Mouse (Mus musculus) kidney, embryonic 14.5 days (tissue): ENCODE data around the gene 1700029F12Rik. TPM values are rescaled to one million over a fixed set of nuclear protein-coding genes. Genes with fewer than 3 reads are reported as not detected.
"Not testable (repeated sequence)": the region's sequence is repeated elsewhere in the genome, so short reads cannot be mapped to it uniquely, and the experiment has no call there.

Experiments
- ATAC-seq: fragments of 200-750 bp; cut with Nextera tagmentation; 2 replicates; pipeline ENCODE4 v1.8.0; 2017; ENCODE audit warnings: moderate number of reproducible peaks, mild to moderate bottlenecking, moderate TSS enrichment, moderate library complexity; ENCODE audit not compliant: low FRiP score, low TSS enrichment
- H3K27ac ChIP-seq: fragments of 300-500 bp; sonication (generic); 2 replicates; pipeline ENCODE4 v1.5.1; 2014; ENCODE audit warnings: low read depth, mild to moderate bottlenecking, low read length, moderate library complexity, mixed read lengths
- H3K27me3 ChIP-seq: fragments of 300-500 bp; sonication (generic); 2 replicates; pipeline ENCODE4 v1.6.1; 2014; ENCODE audit warnings: mild to moderate bottlenecking, low read length; ENCODE audit not compliant: control insufficient read depth, insufficient read depth
- H3K36me3 ChIP-seq: fragments of 300-500 bp; sonication (generic); 2 replicates; pipeline ENCODE4 v1.6.1; 2014; ENCODE audit warnings: low read length, mixed read lengths; ENCODE audit not compliant: control insufficient read depth, insufficient read depth
- H3K4me1 ChIP-seq: fragments of 300-500 bp; sonication (generic); 2 replicates; pipeline ENCODE4 v1.6.1; 2014; ENCODE audit warnings: low read length, mixed read lengths; ENCODE audit not compliant: control insufficient read depth, insufficient read depth
- H3K4me2 ChIP-seq: fragments of 300-500 bp; sonication (generic); replicated peaks from 2 replicates; pipeline ENCODE4 v1.6.1; 2014; ENCODE audit warnings: low read depth, mild to moderate bottlenecking, low read length
- H3K4me3 ChIP-seq: fragments of 300-500 bp; sonication (generic); 2 replicates; pipeline ENCODE4 v1.5.1; 2014; ENCODE audit warnings: mild to moderate bottlenecking, low read length
- H3K9ac ChIP-seq: fragments of 300-500 bp; sonication (generic); 2 replicates; pipeline ENCODE4 v1.6.1; 2014; ENCODE audit warnings: low read depth, mild to moderate bottlenecking, low read length, moderate library complexity
- H3K9me3 ChIP-seq: fragments of 300-500 bp; sonication (generic); 2 replicates; pipeline ENCODE4 v1.6.1; 2016; ENCODE audit warnings: low read length; ENCODE audit not compliant: control insufficient read depth
- WGBS: fragments of 180-500 bp; shearing (Covaris S2); extraction: QIAGEN DNeasy Blood & Tissue Kit; methylation state at CpG from one replicate; pipeline ENCODE4 v1.1.7; 2014; 5-methylcytosine and 5-hydroxymethylcytosine counted together
- polyA plus RNA-seq: library from polyadenylated mRNA; unstranded; fragments of >200 nt; fragmentation: Nextera tagmentation; extraction: Ambion mirVana; gene quantifications from 2 replicates; pipeline ENCODE4 v1.2.1, GENCODE M21; 2014

1700029F12Rik gene
- polyA plus RNA-seq, 1 experiment from 2014 or later, result not detected

- peaks cover 5% of the 10 kb centered on the region; the same call in 1 of the 2 replicates for H3K4me1 ChIP-seq
- no peaks in the 10 kb centered on the region for H3K9me3 ChIP-seq
- ATAC-seq, result no peak
- H3K4me2 ChIP-seq, result no peak overlapping the region
- H3K27me3 ChIP-seq, result peaks cover 13% of the 10 kb centered on the region
- no peaks in the 10 kb centered on the region for H3K36me3 ChIP-seq
- H3K4me3 ChIP-seq, result no peak overlapping the region
- no peak overlapping the region for H3K27ac ChIP-seq
- no peak overlapping the region for H3K9ac ChIP-seq
- 18% methylated on average over 6 of the region's 6 CpGs for WGBS
Observed at GRCm38 (mm10) chr13:97067691-97068090, 33.5 kb upstream of the 1700029F12Rik start.

GRCm38 (mm10) chr13:97066649-97067550 is 32.7 kb upstream of the 1700029F12Rik start, which contains the start of gene Fam169a:
Gene Fam169a (plus strand): TSS chr13:97067286.
- Histone ChIP-seq H3K27me3 (peaks cover 13% of the 10 kb centered on the region), H3K9ac (no peak within 1 kb of the TSS), H3K4me3 (no peak within 1 kb of the TSS), H3K27ac (no peak within 1 kb of the TSS), H3K36me3 (no peaks in the 10 kb centered on the region), H3K9me3 (no peaks in the 10 kb centered on the region), H3K4me2 (no peak within 1 kb of the TSS), H3K4me1 (peaks cover 5% of the 10 kb centered on the region; the same call in 1 of the 2 replicates)
- WGBS, result 62% methylated on average over 15 of the region's 15 CpGs
- ATAC-seq, result no peak

- 50% methylated on average over 18 of the region's 18 CpGs for WGBS
- H3K4me1 ChIP-seq, H3K36me3 ChIP-seq, ATAC-seq, H3K9me3 ChIP-seq, H3K9ac ChIP-seq, H3K4me3 ChIP-seq, H3K27me3 ChIP-seq, H3K27ac ChIP-seq, H3K4me2 ChIP-seq: not testable (repeated sequence)
Observed at GRCm38 (mm10) chr13:97064844-97065621, 30.9 kb upstream of the 1700029F12Rik start.

- Histone ChIP-seq H3K4me3 (no peak overlapping the region), H3K4me1 (peaks cover 5% of the 10 kb centered on the region; the same call in 1 of the 2 replicates), H3K9ac (no peak overlapping the region), H3K9me3 (no peaks in the 10 kb centered on the region), H3K27ac (no peak overlapping the region), H3K4me2 (no peak overlapping the region), H3K36me3 (no peaks in the 10 kb centered on the region), H3K27me3 (peaks cover 9% of the 10 kb centered on the region)
- ATAC-seq, result 0 out of 2 replicates have a peak, but pooled peaks have one; percentile 12
- WGBS, result 32% methylated on average over 3 of the region's 3 CpGs
Observed at GRCm38 (mm10) chr13:97064413-97064812, 30.3 kb upstream of the 1700029F12Rik start.

- ATAC-seq, result no peak
- H3K9me3 ChIP-seq, result no peaks in the 10 kb centered on the region
- H3K4me2 ChIP-seq, result no peak overlapping the region
- WGBS, result 74% methylated on average over 2 of the region's 2 CpGs
- H3K4me3 ChIP-seq, result no peak overlapping the region
- H3K4me1 ChIP-seq, result peaks cover 5% of the 10 kb centered on the region; the same call in 1 of the 2 replicates
- peaks cover 9% of the 10 kb centered on the region for H3K27me3 ChIP-seq
- no peaks in the 10 kb centered on the region for H3K36me3 ChIP-seq
- H3K27ac ChIP-seq, result no peak overlapping the region
- H3K9ac ChIP-seq, result no peak overlapping the region
Observed at GRCm38 (mm10) chr13:97063431-97063830, 29.3 kb upstream of the 1700029F12Rik start.

- no peak overlapping the region for H3K9ac ChIP-seq
- no peak overlapping the region for H3K27ac ChIP-seq
- no peak for ATAC-seq
- H3K9me3 ChIP-seq, result no peaks in the 10 kb centered on the region
- no peak overlapping the region for H3K4me3 ChIP-seq
- H3K36me3 ChIP-seq, result no peaks in the 10 kb centered on the region
- no peaks in the 10 kb centered on the region for H3K27me3 ChIP-seq
- no peak overlapping the region for H3K4me2 ChIP-seq
- WGBS, result 95% methylated on average over 3 of the region's 3 CpGs
- peaks cover 5% of the 10 kb centered on the region; the same call in 1 of the 2 replicates for H3K4me1 ChIP-seq
Observed at GRCm38 (mm10) chr13:97062151-97062550, 28.0 kb upstream of the 1700029F12Rik start.

GRCm38 (mm10) chr13:97060331-97060730 is 26.2 kb upstream of the 1700029F12Rik start:
- H3K4me3 ChIP-seq, result no peak overlapping the region
- no peaks in the 10 kb centered on the region for H3K36me3 ChIP-seq
- no peak overlapping the region for H3K4me2 ChIP-seq
- WGBS, result 62% methylated on average over 3 of the region's 8 CpGs
- no peak for ATAC-seq
- no peaks in the 10 kb centered on the region for H3K27me3 ChIP-seq
- no peak overlapping the region for H3K9ac ChIP-seq
- no peak overlapping the region for H3K27ac ChIP-seq
- no peaks in the 10 kb centered on the region for H3K9me3 ChIP-seq
- H3K4me1 ChIP-seq, result peaks cover 5% of the 10 kb centered on the region; the same call in 1 of the 2 replicates

- H3K36me3 ChIP-seq, result no peaks in the 10 kb centered on the region
- no peaks in the 10 kb centered on the region for H3K9me3 ChIP-seq
- no peak overlapping the region for H3K4me3 ChIP-seq
- no peak overlapping the region for H3K27ac ChIP-seq
- no peak overlapping the region for H3K9ac ChIP-seq
- ATAC-seq, result no peak
- H3K4me1 ChIP-seq, result peaks cover 5% of the 10 kb centered on the region; the same call in 1 of the 2 replicates
- 90% methylated on average over 6 of the region's 6 CpGs for WGBS
- no peaks in the 10 kb centered on the region for H3K27me3 ChIP-seq
- H3K4me2 ChIP-seq, result no peak overlapping the region
Observed at GRCm38 (mm10) chr13:97059746-97060145, 25.6 kb upstream of the 1700029F12Rik start.
